Comparison of ENCODE assay signal across 8 mouse cellular contexts in genomic region chr11:22631606-22632313, GRCm38 (mm10).
A peak's percentile ranks its signal among the peaks of the same experiment; 100 is the strongest.
DNase-seq lines count a peak whose midpoint lies in the region; ATAC-seq and TF ChIP-seq lines count a peak whose summit lies in the region.

No protein-coding gene starts in this region.

- no peaks in the 10 kb centered on the region for H3K27me3 ChIP-seq in heart, embryonic 16.5 days (ENCODE audit: control insufficient read depth, insufficient read depth, low read length)
- no peaks in the 10 kb centered on the region for H3K27me3 ChIP-seq in limb, embryonic 14.5 days (ENCODE audit: control insufficient read depth, insufficient read depth, low read length)
- no peaks in the 10 kb centered on the region for H3K27me3 ChIP-seq in neural tube, embryonic 12.5 days (replicated peaks)

- H3K4me2 ChIP-seq in heart, embryonic 16.5 days (ENCODE audit: low read depth, low read length): peak overlapping the region; percentile 49
- H3K4me2 ChIP-seq in limb, embryonic 14.5 days (replicated peaks; ENCODE audit: low read depth, low read length, severe bottlenecking): peak overlapping the region; percentile 29; the same call in 1 of the 2 replicates
- peak overlapping the region; percentile 31; the same call in 1 of the 2 replicates for H3K4me2 ChIP-seq in neural tube, embryonic 12.5 days (replicated peaks)

- peak overlapping the region; percentile 15; the same call in 1 of the 2 replicates for H3K4me3 ChIP-seq in heart, embryonic 16.5 days (ENCODE audit: low read length)
- no peak overlapping the region for H3K4me3 ChIP-seq in limb, embryonic 14.5 days (replicated peaks; ENCODE audit: low read length)
- H3K4me3 ChIP-seq in neural tube, embryonic 12.5 days: no peak overlapping the region

- TF ChIP-seq POLR2A in limb, embryonic 14.5 days (IDR thresholded peaks at IDR 0.05; ENCODE audit: borderline replicate concordance, extremely low read depth, insufficient read depth, insufficient read length): no peak

- H3K9ac ChIP-seq in heart, embryonic 16.5 days (ENCODE audit: low read length): peak overlapping the region; percentile 33; the same call in 1 of the 2 replicates
- H3K9ac ChIP-seq in limb, embryonic 14.5 days (ENCODE audit: low read depth, low read length, severe bottlenecking): peak overlapping the region; percentile 28; the same call in 1 of the 2 replicates
- no peak overlapping the region for H3K9ac ChIP-seq in neural tube, embryonic 12.5 days

- H3K4me1 ChIP-seq in heart, embryonic 16.5 days (ENCODE audit: control insufficient read depth, insufficient read depth, low read length): peaks cover 11% of the 10 kb centered on the region
- H3K4me1 ChIP-seq in limb, embryonic 14.5 days (ENCODE audit: control insufficient read depth, insufficient read depth, low read length): 0 out of 2 replicates have a peak, but pooled peaks cover 3% of the 10 kb centered on the region
- no peaks in the 10 kb centered on the region for H3K4me1 ChIP-seq in neural tube, embryonic 12.5 days

- ATAC-seq in CD4-positive, CD25-positive, alpha-beta regulatory T cell, adult 4 months: peak; percentile 77
- ATAC-seq in heart, embryonic 16.5 days (replicated peaks; ENCODE audit: extremely low read depth, insufficient read depth, low FRiP score): no peak
- peak; percentile 18; the same call in 1 of the 2 replicates for ATAC-seq in limb, embryonic 14.5 days (ENCODE audit: low FRiP score, low read depth)
- peak; percentile 52 for ATAC-seq in neural tube, embryonic 12.5 days (ENCODE audit: low FRiP score, low read depth)

- WGBS in heart, embryonic 16.5 days: 24% methylated on average over 6 of the region's 6 CpGs
- 25% methylated on average over 6 of the region's 6 CpGs for WGBS in limb, embryonic 14.5 days
- 11% methylated on average over 6 of the region's 6 CpGs for WGBS in neural tube, embryonic 12.5 days

- H3K36me3 ChIP-seq in heart, embryonic 16.5 days (ENCODE audit: control insufficient read depth, insufficient read depth): no peaks in the 10 kb centered on the region
- no peaks in the 10 kb centered on the region for H3K36me3 ChIP-seq in limb, embryonic 14.5 days (ENCODE audit: control insufficient read depth, insufficient read depth, low read length)
- H3K36me3 ChIP-seq in neural tube, embryonic 12.5 days: no peaks in the 10 kb centered on the region

- H3K9me3 ChIP-seq in heart, embryonic 16.5 days (replicated peaks; ENCODE audit: control insufficient read depth, low read length): no peaks in the 10 kb centered on the region
- no peaks in the 10 kb centered on the region for H3K9me3 ChIP-seq in limb, embryonic 14.5 days (ENCODE audit: control insufficient read depth, low read length)
- no peaks in the 10 kb centered on the region for H3K9me3 ChIP-seq in neural tube, embryonic 12.5 days

- DNase-seq in 3134 (ENCODE audit: extremely low read depth, insufficient read length, low spot score): peak; percentile 44
- DNase-seq in embryo, embryonic 10.5 days (ENCODE audit: low spot score): peak; percentile 80
- DNase-seq in limb, embryonic 14.5 days (ENCODE audit: low spot score): peak; percentile 79
- DNase-seq in gastrocnemius, postnatal 10 days: no peak
- DNase-seq in urinary bladder, postnatal 25 days (ENCODE audit: low spot score): no peak

- no peak overlapping the region for H3K27ac ChIP-seq in heart, embryonic 16.5 days (ENCODE audit: low read length)
- H3K27ac ChIP-seq in limb, embryonic 14.5 days (replicated peaks; ENCODE audit: low read depth, low read length): no peak overlapping the region
- no peak overlapping the region for H3K27ac ChIP-seq in neural tube, embryonic 12.5 days

Comparison
In these comparisons a context has a peak if more than half of its experiments do, and no peak if none do; other contexts are left out.
1. DNase-seq: peak in 3134 (single experiment), embryo, embryonic 10.5 days (single experiment) and limb, embryonic 14.5 days (single experiment); none in gastrocnemius, postnatal 10 days (single experiment) and urinary bladder, postnatal 25 days (single experiment).
2. Peak in every context shown above with its lines, with median percentiles within 50 percentile points of each other: H3K4me2 ChIP-seq.